In the genomic region with DNA sequence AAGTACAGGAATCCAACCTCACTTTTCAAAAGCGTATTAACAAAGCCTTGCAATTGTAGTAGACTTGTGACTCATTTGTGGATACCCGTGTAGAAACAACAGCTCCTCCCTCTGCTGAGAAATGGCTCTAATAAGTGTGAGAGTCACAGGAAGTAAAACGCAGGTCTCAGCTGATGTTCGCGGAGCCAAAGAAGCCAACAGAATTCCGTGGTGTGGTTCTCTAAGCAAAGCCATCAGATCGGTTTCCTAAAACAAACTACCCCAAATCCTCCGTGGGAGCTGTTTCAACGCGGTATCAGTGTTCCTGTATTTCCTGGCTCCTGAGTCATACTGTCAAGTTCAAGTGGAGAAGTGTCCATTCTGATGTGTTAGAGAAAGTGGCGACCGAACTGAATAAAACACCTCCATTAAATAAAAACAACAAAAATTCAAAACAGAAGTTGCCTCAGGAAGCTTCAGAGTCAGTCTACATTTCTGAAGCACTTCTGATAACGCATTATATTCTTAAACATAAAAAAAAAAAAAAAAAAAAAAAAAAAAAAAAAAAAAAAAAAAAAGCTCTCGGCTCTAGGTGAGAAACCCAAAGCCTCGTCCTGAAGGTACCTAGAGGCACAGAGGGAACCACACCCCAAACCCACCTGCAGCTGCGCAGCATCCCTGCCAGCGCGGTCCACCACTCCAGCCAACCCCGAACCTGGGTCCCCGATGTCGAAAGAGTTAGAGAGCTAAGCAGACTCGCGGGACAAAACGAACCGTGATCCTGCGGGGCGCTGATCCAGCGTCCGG, we compare ENCODE assay signal across 1 mouse cellular context.
TF ChIP-seq lines count a peak whose summit lies in the region.

No protein-coding gene starts in this region.

TF ChIP-seq in CH12.LX, 34 proteins besides CTCF, POLR2A, EP300 and RAD21 (continued from another document):
- TF ChIP-seq TBP (conservative IDR thresholded peaks at IDR 0.05; ENCODE audit: low read depth, low read length) (peak; percentile 65; the same call in 1 of the 2 replicates), CHD1 (IDR thresholded peaks at IDR 0.05; ENCODE audit: low read depth, low read length) (0 out of 2 replicates have a peak, but pooled peaks have one; percentile 76), SIN3A (IDR thresholded peaks at IDR 0.05; ENCODE audit: low read length) (peak; percentile 97), CHD2 (IDR thresholded peaks at IDR 0.05; ENCODE audit: low read length) (0 out of 2 replicates have a peak, but pooled peaks have one; percentile 21), USF1 (IDR thresholded peaks at IDR 0.05; ENCODE audit: low read depth, low read length) (no peak), POLR2AphosphoS2 (IDR thresholded peaks at IDR 0.05; ENCODE audit: low read depth, low read length) (no peak), ZMIZ1 (IDR thresholded peaks at IDR 0.05; ENCODE audit: low read depth, low read length) (no peak), MAX (IDR thresholded peaks at IDR 0.05; ENCODE audit: low read length) (peak; percentile 61; the same call in 1 of the 2 replicates), KAT2A (IDR thresholded peaks at IDR 0.05; ENCODE audit: insufficient replicate concordance, low read length) (no peak), PAX5 (IDR thresholded peaks at IDR 0.05; ENCODE audit: low read length) (no peak), JUN (IDR thresholded peaks at IDR 0.05; ENCODE audit: insufficient read depth, low read depth, low read length) (0 out of 2 replicates have a peak, but pooled peaks have one; percentile 19), JUND (conservative IDR thresholded peaks at IDR 0.05; ENCODE audit: low read depth, low read length) (peak; percentile 82), NELFE (IDR thresholded peaks at IDR 0.05; ENCODE audit: low read depth, low read length) (0 out of 2 replicates have a peak, but pooled peaks have one; percentile 42), ETS1 (conservative IDR thresholded peaks at IDR 0.05; ENCODE audit: low read depth, low read length) (peak; percentile 72; the same call in 1 of the 2 replicates), ELF1 (IDR thresholded peaks at IDR 0.05; ENCODE audit: low read depth, low read length) (peak; percentile 73), SMC3 (IDR thresholded peaks at IDR 0.05; ENCODE audit: low read depth, low read length) (peak; percentile 12), MEF2A (IDR thresholded peaks at IDR 0.05; ENCODE audit: borderline replicate concordance, low read depth, low read length) (peak; percentile 47; the same call in 1 of the 2 replicates), BHLHE40 (IDR thresholded peaks at IDR 0.05; ENCODE audit: low read depth, low read length) (peak; percentile 87), UBTF (IDR thresholded peaks at IDR 0.05; ENCODE audit: low read depth, low read length) (no peak), MAFK (IDR thresholded peaks at IDR 0.05; ENCODE audit: insufficient replicate concordance, low read length) (no peak), MAZ (IDR thresholded peaks at IDR 0.05; ENCODE audit: low read depth, low read length) (0 out of 2 replicates have a peak, but pooled peaks have one; percentile 54)
